Mouse (Mus musculus) heart, postnatal 0 days (tissue): Measurements from ENCODE around the gene Il2ra.

Experiments used
- CTCF ChIP-seq: IDR thresholded peaks from 2 replicates; pipeline ENCODE4 v1.5.1; 2016; ENCODE audit warnings: antibody characterized with exemption, control low read depth, low read depth
- EP300 ChIP-seq: IDR thresholded peaks from 2 replicates; pipeline ENCODE4 v1.6.1; 2016; ENCODE audit warnings: antibody characterized with exemption, low read depth

DNA sequence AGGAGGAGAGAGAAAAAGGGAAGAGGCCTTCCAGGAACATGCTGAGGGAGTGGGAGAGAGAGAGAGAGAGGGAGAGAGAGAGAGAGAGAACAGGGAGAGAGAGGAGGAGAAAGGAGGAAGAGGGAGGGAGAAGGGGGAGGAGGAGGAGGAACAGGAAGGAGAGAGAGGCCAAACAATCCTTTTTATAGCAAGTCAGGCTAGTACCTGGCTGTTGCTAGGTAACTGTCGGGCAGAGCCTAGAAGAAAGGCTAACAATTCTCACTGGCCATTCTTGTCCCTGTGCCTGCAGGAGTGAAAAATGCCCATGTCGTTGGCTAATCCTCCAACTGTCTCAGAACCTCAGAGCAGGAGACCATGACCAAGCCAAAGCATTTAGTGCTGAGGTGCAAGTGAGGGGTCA lies 16.7 kb downstream of the Il2ra start:
- no peak for TF ChIP-seq EP300
- TF ChIP-seq CTCF = no peak
